Mouse (Mus musculus) B cell, adult 67 days (primary cell): Measurements from ENCODE around the gene Gemin8. TPM values are rescaled to one million over a fixed set of nuclear protein-coding genes. Genes with fewer than 3 reads are reported as not detected.

Source experiments
- total RNA-seq, 2 experiments: library from RNA; stranded (reverse); gene quantifications; 4 replicates each; pipeline ENCODE4 v1.2.4; 2023

Gemin8 gene
- total RNA-seq, result 1 to 10 TPM; 3.2 to 4.1 TPM

DNA sequence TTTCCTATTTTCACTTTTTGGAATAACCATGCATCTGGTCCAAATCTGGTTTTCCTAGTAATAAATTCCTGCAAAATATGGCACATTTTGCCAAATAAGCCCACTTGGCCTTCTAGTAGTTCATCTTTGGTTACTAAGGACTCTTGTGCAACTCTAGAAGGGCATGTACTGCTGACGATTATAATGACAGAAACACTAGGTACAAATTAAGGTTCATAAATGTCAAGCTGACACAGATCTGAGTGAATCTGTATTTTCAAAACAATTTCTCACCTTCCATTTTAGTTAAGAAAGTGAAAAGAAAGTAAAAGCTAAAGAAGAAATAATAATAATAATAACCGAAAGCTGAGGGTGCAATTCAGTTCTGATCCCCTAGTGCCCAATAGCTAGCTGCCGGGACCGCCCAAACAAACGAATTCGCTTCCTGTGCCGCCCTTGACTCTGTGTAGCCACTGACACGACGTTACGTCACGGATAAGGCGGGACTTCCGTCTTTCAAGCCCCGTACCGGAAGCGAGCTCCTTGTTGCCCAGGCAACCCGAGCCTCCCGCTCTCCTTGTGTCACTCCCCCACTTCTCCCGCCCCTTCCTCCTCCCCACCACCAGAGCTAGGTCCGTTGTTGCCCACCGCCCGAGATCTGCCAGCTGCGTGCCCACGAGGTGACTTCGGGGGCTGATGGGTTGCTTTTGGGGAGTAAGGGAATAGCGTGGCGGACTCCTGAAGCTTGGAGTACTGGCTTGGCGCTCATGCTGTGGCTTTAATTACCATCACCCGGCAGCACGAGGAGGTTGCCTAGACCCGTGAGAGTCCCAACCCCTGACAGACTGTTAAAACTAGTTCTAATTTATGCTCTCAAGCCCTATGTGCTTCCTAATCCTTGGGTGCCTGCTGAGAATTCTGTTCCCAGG is at the start of gene Gemin8:
Gemin8 (plus strand) TSS at position 563 of the 908 bp plus-strand sequence.

DNA sequence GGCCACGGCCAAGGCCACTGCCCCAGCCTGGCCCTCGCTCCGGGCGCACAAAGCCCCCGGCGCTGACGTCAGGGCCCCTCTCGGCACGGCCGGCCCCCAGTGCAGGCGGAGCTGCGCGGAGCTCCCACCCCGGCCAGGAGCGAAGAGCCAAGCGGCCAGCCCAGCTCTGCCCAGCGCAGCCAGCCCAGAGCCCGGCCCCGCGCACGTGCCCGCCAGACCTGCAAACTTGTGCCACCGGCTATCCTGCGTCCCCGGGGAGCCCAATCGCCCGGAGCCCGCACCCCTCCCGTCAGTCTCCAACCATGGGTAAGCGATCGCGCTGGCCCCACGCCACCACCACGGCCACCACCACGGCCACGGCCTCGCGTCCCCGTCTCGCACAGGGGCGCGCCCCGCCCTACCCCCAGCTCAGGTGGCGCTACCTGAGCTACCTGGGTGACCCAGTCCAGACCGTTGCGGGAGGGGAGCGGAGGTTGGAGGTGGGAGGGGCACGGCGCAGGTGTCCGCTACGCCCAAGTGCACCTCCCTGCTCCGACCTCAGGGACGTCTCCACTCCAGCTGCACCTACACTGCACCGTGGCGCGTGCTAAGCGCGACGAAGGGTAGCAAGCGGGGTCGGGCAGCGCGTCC is 68.7 kb downstream of the Gemin8 start, which contains the start of gene Gpm6b:
Gpm6b (plus strand) TSS at position 81 of the 630 bp plus-strand sequence.

Other genes with a start within 250 kb of the Gemin8 start
- gene Gpm6b, start 68.5 kb downstream of the Gemin8 start, total RNA-seq, result 1 to 10 TPM in 1 of 2 experiments, under 1 TPM in 1; 0.62 to 1.6 TPM